Mouse (Mus musculus) myocyte (in vitro differentiated cells): ENCODE data around the gene Ppp2r3a. TPM values are rescaled to one million over a fixed set of nuclear protein-coding genes. Genes with fewer than 3 reads are reported as not detected.

Source experiments
- H3K27me3 ChIP-seq: one replicate; pipeline ENCODE4 v1.6.1; 2011; ENCODE audit not compliant: control insufficient read depth, insufficient read depth, insufficient read length
- H3K36me3 ChIP-seq: one replicate; pipeline ENCODE4 v1.6.1; 2011; ENCODE audit not compliant: control insufficient read depth, insufficient read depth
- H3K4me2 ChIP-seq: one replicate; pipeline ENCODE4 v1.6.1; 2011; ENCODE audit warnings: low read depth, control low read depth
- H3K4me3 ChIP-seq: one replicate; pipeline ENCODE4 v1.5.1; 2011; ENCODE audit warnings: mild to moderate bottlenecking, control low read depth, moderate library complexity
- H3K79me2 ChIP-seq: one replicate; pipeline ENCODE4 v1.6.1; 2011; ENCODE audit not compliant: control insufficient read depth, insufficient read depth
- H3ac ChIP-seq: one replicate; pipeline ENCODE4 v1.6.1; 2011; ENCODE audit not compliant: control insufficient read depth, insufficient read length
- CEBPB ChIP-seq: IDR thresholded peaks from 2 replicates; pipeline ENCODE4 v1.6.1; 2011; ENCODE audit warnings: mild to moderate bottlenecking, moderate library complexity; ENCODE audit not compliant: poor library complexity, insufficient read depth, severe bottlenecking
- E2F4 ChIP-seq: IDR thresholded peaks from one replicate; pipeline ENCODE4 v1.6.1; 2011; ENCODE audit warnings: mild to moderate bottlenecking, control low read depth, moderate library complexity; ENCODE audit not compliant: insufficient read depth
- MAX ChIP-seq: IDR thresholded peaks from one replicate; pipeline ENCODE4 v1.6.1; 2011; ENCODE audit warnings: low read depth, mild to moderate bottlenecking, control low read depth
- MYOD1 ChIP-seq, 3 experiments: IDR thresholded peaks; one replicate each; pipeline ENCODE4 v1.6.1; 2011; ENCODE audit warnings: control low read depth in 2 of 3, low read depth in 2 of 3, mild to moderate bottlenecking in 2 of 3, moderate library complexity in 1 of 3; ENCODE audit not compliant: insufficient read length in 2 of 3, control insufficient read depth in 1 of 3
- MYOG ChIP-seq, 3 experiments: IDR thresholded peaks; one replicate each; pipeline ENCODE4 v1.6.1; 2011; ENCODE audit warnings: control low read depth in 2 of 3, low read depth in 2 of 3, mild to moderate bottlenecking in 2 of 3; ENCODE audit not compliant: insufficient read length in 2 of 3, control insufficient read depth in 1 of 3, insufficient read depth in 1 of 3
- POLR2A ChIP-seq: IDR thresholded peaks from one replicate; pipeline ENCODE4 v1.6.1; 2011; ENCODE audit warnings: low read depth, mild to moderate bottlenecking, control low read depth, moderate library complexity; ENCODE audit not compliant: insufficient read length
- POLR2AphosphoS2 ChIP-seq: IDR thresholded peaks from one replicate; pipeline ENCODE4 v1.6.1; 2011; ENCODE audit warnings: low read depth, control low read depth; ENCODE audit not compliant: insufficient read length
- REST ChIP-seq: IDR thresholded peaks from one replicate; pipeline ENCODE4 v1.6.1; 2011; ENCODE audit warnings: mild to moderate bottlenecking, control low read depth, moderate library complexity; ENCODE audit not compliant: insufficient read depth, insufficient read length
- SRF ChIP-seq: IDR thresholded peaks from one replicate; pipeline ENCODE4 v1.6.1; 2011; ENCODE audit warnings: low read depth; ENCODE audit not compliant: control insufficient read depth, insufficient read length
- TCF12 ChIP-seq: IDR thresholded peaks from one replicate; pipeline ENCODE4 v1.6.1; 2011; ENCODE audit warnings: mild to moderate bottlenecking, control low read depth; ENCODE audit not compliant: poor library complexity, insufficient read depth, severe bottlenecking
- TCF3 ChIP-seq: IDR thresholded peaks from one replicate; pipeline ENCODE4 v1.6.1; 2011; ENCODE audit warnings: low read depth, control low read depth; ENCODE audit not compliant: insufficient read length
- USF1 ChIP-seq: IDR thresholded peaks from one replicate; pipeline ENCODE4 v1.6.1; 2011; ENCODE audit warnings: low read depth, mild to moderate bottlenecking, control low read depth, moderate library complexity
- polyA plus RNA-seq: library from polyadenylated mRNA; unstranded; fragments of >200 nt; fragmentation: generic; extraction: Trizol; gene quantifications from one replicate; pipeline ENCODE4 v1.2.1, GENCODE M21; 2012; ENCODE audit warnings: missing spikeins

Gene Ppp2r3a
- polyA plus RNA-seq, 1 experiment = 6.0 TPM

GRCm38 (mm10) chr9:101270020-101270419 lies 18.4 kb upstream of the Ppp2r3a start:
- Histone ChIP-seq H3ac (no peak overlapping the region), H3K27me3 (no peaks in the 10 kb centered on the region), H3K4me2 (no peak overlapping the region), H3K79me2 (no peaks in the 10 kb centered on the region), H3K36me3 (no peaks in the 10 kb centered on the region), H3K4me3 (no peak overlapping the region)
- TF ChIP-seq POLR2A (no peak), MYOG (IDR thresholded peaks at IDR 0.05; ENCODE audit: control insufficient read depth in 1 of 3, insufficient read depth in 1 of 3, insufficient read length in 2 of 3, low read depth in 2 of 3) (no peak), REST (no peak), SRF (no peak), MYOD1 (IDR thresholded peaks at IDR 0.05; ENCODE audit: control insufficient read depth in 1 of 3, insufficient read length in 2 of 3, low read depth in 2 of 3) (no peak)

- no peaks in the 10 kb centered on the region for H3K27me3 ChIP-seq
- no peak overlapping the region for H3ac ChIP-seq
- H3K36me3 ChIP-seq = no peaks in the 10 kb centered on the region
- TF ChIP-seq TCF12 (no peak), MYOG (IDR thresholded peaks at IDR 0.05; ENCODE audit: control insufficient read depth in 1 of 3, insufficient read depth in 1 of 3, insufficient read length in 2 of 3, low read depth in 2 of 3) (no peak), MYOD1 (IDR thresholded peaks at IDR 0.05; ENCODE audit: control insufficient read depth in 1 of 3, insufficient read length in 2 of 3, low read depth in 2 of 3) (no peak), CEBPB (no peak), E2F4 (no peak), REST (no peak), USF1 (no peak), POLR2A (no peak), TCF3 (no peak), MAX (no peak), SRF (no peak), POLR2AphosphoS2 (no peak)
- H3K79me2 ChIP-seq = no peaks in the 10 kb centered on the region
- no peak overlapping the region for H3K4me3 ChIP-seq
- H3K4me2 ChIP-seq = no peak overlapping the region
These were observed 14.4 kb upstream of the Ppp2r3a start for GRCm38 (mm10) chr9:101266043-101266442.

- H3K36me3 ChIP-seq = no peaks in the 10 kb centered on the region
- TF ChIP-seq MYOD1 (IDR thresholded peaks at IDR 0.05; ENCODE audit: control insufficient read depth in 1 of 3, insufficient read length in 2 of 3, low read depth in 2 of 3) (peak in 1 of 3 experiments; percentile 19), MYOG (IDR thresholded peaks at IDR 0.05; ENCODE audit: control insufficient read depth in 1 of 3, insufficient read depth in 1 of 3, insufficient read length in 2 of 3, low read depth in 2 of 3) (no peak)
- no peak overlapping the region for H3ac ChIP-seq
- H3K27me3 ChIP-seq = no peaks in the 10 kb centered on the region
- no peaks in the 10 kb centered on the region for H3K79me2 ChIP-seq
- H3K4me2 ChIP-seq = peak overlapping the region; percentile 16
- H3K4me3 ChIP-seq = no peak overlapping the region
These were observed 14.0 kb upstream of the Ppp2r3a start for GRCm38 (mm10) chr9:101265546-101265945.

GRCm38 (mm10) chr9:101262815-101263214 lies 11.2 kb upstream of the Ppp2r3a start:
- TF ChIP-seq MAX (no peak), TCF3 (no peak), E2F4 (no peak), USF1 (no peak), POLR2AphosphoS2 (no peak), SRF (no peak), POLR2A (no peak), TCF12 (no peak), MYOD1 (IDR thresholded peaks at IDR 0.05; ENCODE audit: control insufficient read depth in 1 of 3, insufficient read length in 2 of 3, low read depth in 2 of 3) (no peak), REST (no peak), CEBPB (no peak), MYOG (IDR thresholded peaks at IDR 0.05; ENCODE audit: control insufficient read depth in 1 of 3, insufficient read depth in 1 of 3, insufficient read length in 2 of 3, low read depth in 2 of 3) (no peak)
- H3ac ChIP-seq = no peak overlapping the region
- H3K36me3 ChIP-seq = no peaks in the 10 kb centered on the region
- H3K4me3 ChIP-seq = no peak overlapping the region
- H3K4me2 ChIP-seq = no peak overlapping the region
- no peaks in the 10 kb centered on the region for H3K27me3 ChIP-seq
- no peaks in the 10 kb centered on the region for H3K79me2 ChIP-seq

GRCm38 (mm10) chr9:101261989-101262571 lies 10.5 kb upstream of the Ppp2r3a start:
- H3K79me2 ChIP-seq = no peaks in the 10 kb centered on the region
- no peak overlapping the region for H3K4me3 ChIP-seq
- no peak overlapping the region for H3ac ChIP-seq
- no peaks in the 10 kb centered on the region for H3K36me3 ChIP-seq
- no peaks in the 10 kb centered on the region for H3K27me3 ChIP-seq
- H3K4me2 ChIP-seq = peak overlapping the region; percentile 12
- TF ChIP-seq TCF3 (no peak), POLR2A (no peak), MYOD1 (IDR thresholded peaks at IDR 0.05; ENCODE audit: control insufficient read depth in 1 of 3, insufficient read length in 2 of 3, low read depth in 2 of 3) (no peak), MYOG (IDR thresholded peaks at IDR 0.05; ENCODE audit: control insufficient read depth in 1 of 3, insufficient read depth in 1 of 3, insufficient read length in 2 of 3, low read depth in 2 of 3) (no peak), CEBPB (no peak), SRF (no peak), USF1 (no peak), E2F4 (no peak), POLR2AphosphoS2 (no peak), TCF12 (no peak), MAX (no peak), REST (no peak)
